Mouse (Mus musculus): Measurements from ENCODE around the gene 4931428F04Rik.

DNA sequence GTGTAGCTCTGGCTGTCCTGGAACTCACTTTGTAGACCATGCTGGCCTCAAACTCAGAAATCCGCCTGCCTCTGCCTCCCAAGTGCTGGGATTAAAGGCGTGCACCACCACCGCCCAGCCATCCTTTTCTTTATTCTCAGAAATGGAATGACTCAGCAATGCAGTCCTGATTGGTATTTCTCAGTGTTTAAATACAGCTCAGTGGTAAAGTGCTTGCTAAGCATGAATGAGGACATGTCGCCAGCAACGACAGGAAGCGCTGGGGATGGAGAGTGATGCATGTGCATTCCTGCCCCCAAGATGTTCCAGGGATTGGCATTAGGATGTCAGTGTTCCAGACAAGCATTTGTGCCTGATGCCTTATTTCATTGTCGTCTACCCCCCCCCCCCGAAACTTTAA lies 13.7 kb upstream of the 4931428F04Rik start:
- TF ChIP-seq CTCF (IDR thresholded peaks at IDR 0.05; ENCODE audit: borderline replicate concordance, extremely low read depth, insufficient read depth, insufficient read length) (no peak), POLR2A (IDR thresholded peaks at IDR 0.05; ENCODE audit: borderline replicate concordance, extremely low read depth, insufficient read depth, insufficient read length, poor library complexity, severe bottlenecking) (no peak)
